Mouse (Mus musculus) E14TG2a.4 (cell line): Measurements from ENCODE around the gene Tlr9.

Experiments
- H3K27me3 ChIP-seq: 2 replicates; pipeline ENCODE4 v1.6.1; 2014; ENCODE audit warnings: low read length, control low read depth; ENCODE audit not compliant: insufficient read depth
- H3K36me3 ChIP-seq: 2 replicates; pipeline ENCODE4 v1.6.1; 2014; ENCODE audit warnings: low read length, control low read depth; ENCODE audit not compliant: insufficient read depth
- H3K4me1 ChIP-seq: replicated peaks from 2 replicates; pipeline ENCODE4 v1.6.1; 2014; ENCODE audit warnings: low read depth, low read length, control low read depth
- H3K4me3 ChIP-seq: replicated peaks from 2 replicates; pipeline ENCODE4 v1.5.1; 2014; ENCODE audit warnings: mild to moderate bottlenecking, low read length
- H3K9me3 ChIP-seq: 2 replicates; pipeline ENCODE4 v1.6.1; 2014; ENCODE audit warnings: low read length, control low read depth
- CTCF ChIP-seq: conservative IDR thresholded peaks from 2 replicates; pipeline ENCODE4 v1.5.1; 2014; ENCODE audit warnings: low read length
- NANOG ChIP-seq: IDR thresholded peaks from 2 replicates; pipeline ENCODE4 v1.6.1; 2014; ENCODE audit warnings: borderline replicate concordance, low read length, mixed read lengths
- POU5F1 ChIP-seq: IDR thresholded peaks from 2 replicates; pipeline ENCODE4 v1.6.1; 2014; ENCODE audit warnings: low read length, borderline replicate concordance

Gene Tlr9

DNA sequence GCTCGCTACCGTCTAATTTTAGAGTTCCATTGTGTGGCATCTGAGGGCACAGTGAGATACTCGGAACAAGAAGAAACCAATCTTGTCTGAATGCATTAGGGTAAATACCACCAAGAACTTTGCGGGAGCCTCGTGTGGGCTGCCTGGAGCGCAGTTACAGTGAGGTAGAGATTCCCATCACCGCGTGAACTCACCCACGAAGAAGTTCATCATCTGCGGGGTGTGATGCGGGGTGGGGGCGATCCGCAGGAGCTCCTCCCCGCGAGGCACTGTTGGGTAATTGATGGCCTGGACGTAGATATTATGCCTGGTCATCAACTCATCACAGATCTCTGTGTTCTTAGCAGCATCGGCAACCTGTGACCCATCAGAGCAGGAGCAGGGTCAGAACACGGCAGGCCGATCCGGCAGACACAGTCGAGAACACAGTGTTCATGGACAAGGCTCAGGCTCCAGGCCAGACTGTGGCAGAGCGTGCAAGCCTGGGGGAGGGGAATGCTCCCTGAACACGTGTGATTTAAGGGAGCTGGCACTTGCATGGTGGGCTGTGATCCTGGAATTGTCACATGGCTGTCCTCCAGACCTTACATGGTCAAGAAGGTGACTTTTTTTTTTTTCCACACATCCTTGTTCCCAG, 12.9 kb downstream of the Tlr9 start:
- Histone ChIP-seq H3K4me1 (peaks cover 33% of the 10 kb centered on the region), H3K27me3 (no peaks in the 10 kb centered on the region), H3K9me3 (no peaks in the 10 kb centered on the region), H3K36me3 (peaks cover 68% of the 10 kb centered on the region), H3K4me3 (no peak overlapping the region)
- TF ChIP-seq NANOG: no peak
- TF ChIP-seq CTCF: no peak
- no peak for TF ChIP-seq POU5F1

DNA sequence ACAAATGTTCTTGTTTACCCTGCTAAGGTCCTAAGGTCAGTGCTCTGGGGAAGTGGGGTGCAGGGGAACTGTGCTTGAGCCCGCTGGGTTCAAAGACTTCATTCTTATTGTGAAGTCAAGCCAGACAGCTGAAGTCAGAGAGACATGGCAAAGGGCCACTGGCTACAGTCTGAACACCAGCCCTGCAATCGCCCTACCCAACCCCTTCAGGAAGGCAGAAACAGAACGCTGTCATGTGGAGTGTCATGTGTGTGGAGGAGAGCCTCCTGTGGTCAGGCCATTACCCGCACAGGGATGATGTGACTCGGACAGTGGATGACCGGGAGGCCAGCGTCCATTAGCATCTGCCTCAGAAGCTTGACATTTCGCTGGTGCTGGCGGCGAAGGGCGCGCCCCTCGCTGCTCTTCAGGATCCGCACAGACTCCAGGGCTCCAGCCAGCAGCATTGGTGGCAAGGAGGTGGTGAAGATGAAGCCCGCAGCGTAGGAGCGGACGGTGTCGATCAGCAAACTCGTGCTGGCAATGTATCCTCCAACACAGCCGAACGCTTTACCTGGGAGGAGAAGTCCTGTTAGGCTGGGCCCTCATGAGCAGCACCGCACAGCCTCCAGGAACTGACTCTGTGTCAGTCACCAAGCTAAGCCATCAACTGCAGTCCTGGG, 13.9 kb downstream of the Tlr9 start:
- Histone ChIP-seq H3K4me3 (no peak overlapping the region; the same call in 1 of the 2 replicates), H3K9me3 (no peaks in the 10 kb centered on the region), H3K27me3 (no peaks in the 10 kb centered on the region), H3K36me3 (peaks cover 78% of the 10 kb centered on the region), H3K4me1 (peaks cover 23% of the 10 kb centered on the region)
- TF ChIP-seq CTCF (no peak), POU5F1 (no peak), NANOG (no peak)

DNA sequence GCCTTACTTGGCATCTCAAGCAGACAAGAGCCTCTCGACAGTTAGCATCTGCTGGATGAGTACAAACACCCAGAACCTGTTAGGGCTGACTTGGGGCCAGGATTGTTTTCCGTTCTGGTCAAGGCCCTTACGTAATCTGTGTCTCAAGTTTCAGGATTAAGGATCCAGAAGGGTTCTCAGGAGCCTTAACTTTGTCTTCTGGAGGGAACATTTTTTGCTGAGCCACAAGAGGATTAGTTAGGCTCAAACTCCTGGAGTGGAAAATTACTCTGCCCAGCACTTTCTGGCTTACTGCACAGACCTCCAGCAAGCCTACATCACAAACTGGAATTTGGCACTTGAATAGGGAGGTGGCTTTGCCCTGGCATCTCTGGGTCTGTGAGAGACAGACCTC, 14.4 kb downstream of the Tlr9 start:
- H3K36me3 ChIP-seq: peaks cover 83% of the 10 kb centered on the region
- peaks cover 20% of the 10 kb centered on the region for H3K4me1 ChIP-seq
- H3K9me3 ChIP-seq: no peaks in the 10 kb centered on the region
- no peaks in the 10 kb centered on the region for H3K27me3 ChIP-seq
- no peak overlapping the region; the same call in 1 of the 2 replicates for H3K4me3 ChIP-seq
- TF ChIP-seq NANOG (no peak), POU5F1 (no peak), CTCF (no peak)

DNA sequence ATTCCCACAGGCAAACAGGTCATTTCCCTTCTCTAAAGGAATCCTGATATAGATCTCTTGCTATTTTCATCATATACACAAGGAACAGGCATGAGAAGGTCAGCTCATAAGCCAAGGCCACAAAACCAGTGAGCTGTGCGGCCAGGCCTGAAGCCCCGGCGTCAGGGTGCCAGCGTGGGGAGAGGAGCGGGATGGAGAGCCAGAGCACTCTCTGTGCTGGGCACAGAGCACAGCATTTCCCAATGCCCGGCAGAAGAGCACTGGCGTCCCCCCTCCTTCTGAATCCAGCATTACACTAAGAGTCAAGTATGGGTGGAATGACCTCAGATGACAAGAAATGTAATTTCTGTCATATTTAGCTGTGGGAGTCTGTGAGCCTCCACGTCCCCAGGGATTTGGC, 15.0 kb downstream of the Tlr9 start:
- no peak for TF ChIP-seq POU5F1
- TF ChIP-seq NANOG: no peak
- no peak for TF ChIP-seq CTCF
- H3K27me3 ChIP-seq: no peaks in the 10 kb centered on the region
- H3K9me3 ChIP-seq: no peaks in the 10 kb centered on the region
- peaks cover 87% of the 10 kb centered on the region for H3K36me3 ChIP-seq
- H3K4me3 ChIP-seq: no peak overlapping the region
- peaks cover 24% of the 10 kb centered on the region for H3K4me1 ChIP-seq

DNA sequence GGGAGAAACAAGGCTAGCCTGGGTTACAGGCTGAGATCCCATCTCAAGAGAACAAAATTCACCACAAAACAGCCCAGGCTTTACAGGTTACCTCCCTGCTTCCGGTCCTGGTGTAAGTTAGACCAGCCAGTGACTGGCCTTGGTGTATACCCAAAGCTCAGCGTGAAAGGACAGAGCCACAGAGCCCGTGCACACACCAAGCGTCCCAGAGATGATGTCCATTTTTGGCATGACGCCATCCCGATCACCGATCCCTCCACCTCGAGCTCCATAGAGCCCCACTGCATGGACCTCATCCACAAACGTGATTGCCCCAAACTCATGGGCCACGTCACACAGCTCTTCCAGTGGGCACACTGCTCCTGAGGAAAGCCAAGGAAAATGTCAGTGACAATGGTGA, 15.5 kb downstream of the Tlr9 start:
- TF ChIP-seq NANOG (no peak), CTCF (no peak), POU5F1 (no peak)
- Histone ChIP-seq H3K4me1 (peaks cover 29% of the 10 kb centered on the region), H3K27me3 (no peaks in the 10 kb centered on the region), H3K4me3 (no peak overlapping the region), H3K9me3 (no peaks in the 10 kb centered on the region), H3K36me3 (peaks cover 89% of the 10 kb centered on the region)

DNA sequence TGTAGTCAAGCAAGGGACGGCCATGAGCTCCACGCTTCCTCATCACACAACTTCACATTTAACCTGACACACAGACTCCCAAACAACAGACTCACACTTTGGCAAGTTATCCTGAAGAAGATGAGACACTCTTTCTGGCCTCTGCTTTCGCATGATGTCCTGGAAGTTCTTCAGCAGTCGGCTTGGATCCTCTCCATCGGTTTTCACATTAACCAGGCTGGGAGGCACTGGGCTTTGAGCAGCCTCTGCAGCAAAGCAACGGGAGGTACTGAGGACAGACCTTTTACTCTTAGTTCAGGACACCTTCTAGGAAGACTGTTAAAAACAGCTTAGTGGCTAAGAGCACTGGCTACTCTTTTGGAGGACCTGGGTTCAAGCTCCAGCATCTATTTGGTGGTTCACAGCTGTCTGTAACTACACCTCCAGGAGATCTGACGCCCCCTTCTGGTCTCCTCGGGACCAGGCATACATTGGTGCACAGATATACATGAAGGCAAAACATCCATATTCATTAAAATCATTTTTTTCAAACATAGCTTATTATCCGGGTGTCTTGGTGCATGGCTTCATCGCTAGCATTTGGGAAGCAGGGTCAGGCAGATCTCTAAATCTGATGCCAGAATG, 19.3 kb downstream of the Tlr9 start:
- H3K9me3 ChIP-seq: no peaks in the 10 kb centered on the region
- peaks cover 72% of the 10 kb centered on the region for H3K36me3 ChIP-seq
- no peak for TF ChIP-seq POU5F1
- no peak for TF ChIP-seq NANOG
- TF ChIP-seq CTCF: peak; percentile 42
- H3K27me3 ChIP-seq: no peaks in the 10 kb centered on the region
- H3K4me3 ChIP-seq: no peak overlapping the region
- H3K4me1 ChIP-seq: peaks cover 25% of the 10 kb centered on the region

DNA sequence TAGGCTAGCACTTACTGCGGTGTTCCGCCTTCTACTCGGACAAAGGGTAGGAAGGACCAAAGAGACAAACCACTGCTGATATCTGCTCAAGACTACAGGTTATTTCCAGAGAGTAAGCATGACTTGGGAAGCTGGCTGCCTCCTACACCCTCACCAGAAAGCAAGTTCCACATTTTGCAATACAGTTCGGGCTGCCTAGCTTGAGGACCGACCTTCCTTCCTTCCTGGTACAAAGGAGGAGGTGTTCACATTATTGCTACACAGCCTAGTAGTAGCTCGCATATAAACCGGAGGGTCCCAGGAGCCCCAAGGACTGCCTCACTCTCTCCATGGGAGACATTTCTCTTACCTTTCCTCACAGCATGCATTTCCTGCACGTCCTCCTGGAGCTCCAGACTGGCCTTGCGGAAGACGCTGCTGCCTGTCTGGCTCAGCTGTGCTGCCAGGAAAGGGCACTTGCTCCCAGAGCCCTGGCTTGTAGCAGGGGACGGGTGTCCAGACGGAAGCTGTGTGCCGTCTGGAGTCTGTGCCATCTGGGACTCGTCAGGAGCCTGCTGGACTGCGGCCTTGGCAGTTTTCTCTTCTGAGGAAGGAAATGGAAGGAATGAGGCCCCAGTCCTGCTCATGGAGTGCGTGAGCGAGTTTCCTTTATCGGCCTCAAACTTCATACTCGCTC, 20.6 kb downstream of the Tlr9 start:
- Histone ChIP-seq H3K27me3 (no peaks in the 10 kb centered on the region), H3K9me3 (no peaks in the 10 kb centered on the region), H3K4me1 (peaks cover 29% of the 10 kb centered on the region), H3K4me3 (peak overlapping the region; percentile 65), H3K36me3 (peaks cover 60% of the 10 kb centered on the region)
- TF ChIP-seq POU5F1 (no peak), CTCF (no peak), NANOG (no peak)

DNA sequence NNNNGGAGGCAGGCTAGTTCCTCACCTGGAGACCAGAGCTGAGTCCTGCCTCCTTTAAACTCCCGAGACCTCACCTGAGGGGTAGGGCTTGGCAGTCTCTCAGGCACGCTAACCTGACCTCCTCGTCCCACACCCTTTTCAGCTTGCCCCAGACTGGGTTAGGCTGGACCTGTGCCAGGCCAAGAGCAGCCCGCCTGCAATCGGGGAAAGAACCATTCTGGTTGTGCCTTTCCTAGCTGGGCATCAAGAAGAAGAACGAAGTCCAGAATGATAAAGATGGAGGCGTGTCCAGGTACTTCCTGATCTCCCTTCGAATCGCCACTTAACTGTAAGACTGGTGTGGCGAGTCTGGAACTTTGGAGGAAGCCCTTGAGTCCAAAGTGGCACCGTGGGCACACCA, 27.2 kb downstream of the Tlr9 start:
- TF ChIP-seq POU5F1 (no peak), NANOG (no peak), CTCF (no peak)
- Histone ChIP-seq H3K27me3 (no peaks in the 10 kb centered on the region), H3K9me3 (no peaks in the 10 kb centered on the region), H3K36me3 (peaks cover 11% of the 10 kb centered on the region), H3K4me1 (peaks cover 46% of the 10 kb centered on the region), H3K4me3 (no peak overlapping the region)

DNA sequence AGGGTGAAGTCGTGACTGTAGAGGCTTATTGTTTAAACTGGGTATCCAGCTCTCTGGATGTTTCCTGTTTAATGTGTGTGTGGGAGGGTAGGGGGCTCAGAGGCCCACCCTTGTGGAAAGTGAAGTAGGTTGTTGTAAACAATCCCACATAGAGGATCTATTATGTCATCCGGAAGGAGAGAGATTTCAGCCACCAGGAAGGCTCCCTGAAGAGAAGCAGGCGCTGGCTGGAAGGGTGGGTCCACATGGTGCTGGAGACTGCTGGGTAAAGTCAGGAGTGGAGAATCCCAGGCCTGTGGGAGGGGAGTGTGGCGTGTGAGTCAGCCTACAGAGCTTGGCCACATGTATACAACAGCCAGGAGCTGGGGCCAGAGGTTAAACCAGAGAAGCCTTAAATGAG, 27.8 kb downstream of the Tlr9 start:
- no peaks in the 10 kb centered on the region for H3K9me3 ChIP-seq
- H3K4me1 ChIP-seq: peaks cover 46% of the 10 kb centered on the region
- TF ChIP-seq NANOG (no peak), POU5F1 (no peak), CTCF (no peak)
- H3K27me3 ChIP-seq: no peaks in the 10 kb centered on the region
- peaks cover 5% of the 10 kb centered on the region for H3K36me3 ChIP-seq
- H3K4me3 ChIP-seq: peak overlapping the region; percentile 37
